Mouse (Mus musculus) heart, postnatal 0 days (tissue): ENCODE measurements around the gene Tlr11. TPM values are rescaled to one million over a fixed set of nuclear protein-coding genes. Genes with fewer than 3 reads are reported as not detected.

Experiments
- ATAC-seq: fragments of 200-750 bp; cut with Nextera tagmentation; 2 replicates; pipeline ENCODE4 v1.8.0; 2017; ENCODE audit warnings: low read depth, moderate number of reproducible peaks, moderate library complexity; ENCODE audit not compliant: insufficient read depth
- DNase-seq: peaks from one replicate; pipeline ENCODE4 v3.0.0-alpha.2; 2016; ENCODE audit warnings: low spot score
- H3K27ac ChIP-seq: fragments of 300-500 bp; sonication (generic); 2 replicates; pipeline ENCODE4 v1.5.1; 2014; ENCODE audit warnings: low read depth, mild to moderate bottlenecking
- H3K27me3 ChIP-seq: fragments of 300-500 bp; sonication (generic); 2 replicates; pipeline ENCODE4 v1.6.1; 2014; ENCODE audit warnings: low read length, mixed read lengths; ENCODE audit not compliant: control insufficient read depth, insufficient read depth
- H3K36me3 ChIP-seq: fragments of 300-500 bp; sonication (generic); replicated peaks from 2 replicates; pipeline ENCODE4 v1.6.1; 2014; ENCODE audit warnings: low read length, mixed read lengths; ENCODE audit not compliant: control insufficient read depth, insufficient read depth
- H3K4me1 ChIP-seq: fragments of 300-500 bp; sonication (generic); 2 replicates; pipeline ENCODE4 v1.6.1; 2014; ENCODE audit warnings: antibody characterized with exemption; ENCODE audit not compliant: control insufficient read depth, insufficient read depth
- H3K4me2 ChIP-seq: fragments of 300-500 bp; sonication (generic); 2 replicates; pipeline ENCODE4 v1.6.1; 2014; ENCODE audit warnings: low read depth, mild to moderate bottlenecking, low read length, moderate library complexity
- H3K4me3 ChIP-seq: fragments of 300-500 bp; sonication (generic); 2 replicates; pipeline ENCODE4 v1.5.1; 2014; ENCODE audit warnings: low read depth, low read length
- H3K9ac ChIP-seq: fragments of 300-500 bp; sonication (generic); replicated peaks from 2 replicates; pipeline ENCODE4 v1.6.1; 2014; ENCODE audit warnings: low read depth, low read length, mixed read lengths
- H3K9me3 ChIP-seq: fragments of 300-500 bp; sonication (generic); replicated peaks from 2 replicates; pipeline ENCODE4 v1.6.1; 2016; ENCODE audit warnings: low read length; ENCODE audit not compliant: control insufficient read depth
- CTCF ChIP-seq: IDR thresholded peaks from 2 replicates; pipeline ENCODE4 v1.5.1; 2016; ENCODE audit warnings: antibody characterized with exemption, control low read depth, low read depth
- EP300 ChIP-seq: IDR thresholded peaks from 2 replicates; pipeline ENCODE4 v1.6.1; 2016; ENCODE audit warnings: antibody characterized with exemption, low read depth
- WGBS: fragments of 180-500 bp; shearing (Covaris S2); extraction: QIAGEN DNeasy Blood & Tissue Kit; methylation state at CpG from one replicate; pipeline ENCODE4 v1.1.7; 2014; 5-methylcytosine and 5-hydroxymethylcytosine counted together
- polyA plus RNA-seq: library from polyadenylated mRNA; unstranded; fragments of >200 nt; fragmentation: Nextera tagmentation; extraction: Ambion mirVana; gene quantifications from 2 replicates; pipeline ENCODE4 v1.2.1, GENCODE M21; 2015
- total RNA-seq: library from RNA; depleted of rRNA; stranded (reverse); fragments of >200 nt; gene quantifications from 2 replicates; pipeline ENCODE4 v1.2.3, GENCODE M21; 2014; ENCODE audit warnings: low replicate concordance; rRNA removed

The Tlr11 gene
- total RNA-seq: not detected in 2 replicates
- polyA plus RNA-seq: not detected in 2 replicates

- Histone ChIP-seq H3K27ac (no peak within 1 kb of the TSS), H3K36me3 (no peaks in the 10 kb centered on the region), H3K4me1 (no peaks in the 10 kb centered on the region), H3K4me2 (no peak within 1 kb of the TSS), H3K27me3 (no peaks in the 10 kb centered on the region), H3K9ac (no peak within 1 kb of the TSS), H3K4me3 (no peak within 1 kb of the TSS), H3K9me3 (no peaks in the 10 kb centered on the region)
- no peak for ATAC-seq
- no peak for DNase-seq
- TF ChIP-seq CTCF: no peak
- no peak for TF ChIP-seq EP300
- 64% methylated on average over 2 of the region's 2 CpGs for WGBS
Observed at GRCm38 (mm10) chr14:50357593-50357992, at the start of gene Tlr11. Tlr11 (plus strand) TSS chr14:50357914.

GRCm38 (mm10) chr14:50326661-50327060 lies 31.1 kb upstream of the Tlr11 start, which contains the start of gene Olfr734:
Olfr734 (minus strand) TSS chr14:50326761.
- Histone ChIP-seq H3K36me3 (no peaks in the 10 kb centered on the region), H3K4me3 (no peak within 1 kb of the TSS), H3K27ac (no peak within 1 kb of the TSS), H3K4me2 (no peak within 1 kb of the TSS), H3K4me1 (no peaks in the 10 kb centered on the region), H3K27me3 (no peaks in the 10 kb centered on the region), H3K9ac (no peak within 1 kb of the TSS), H3K9me3 (no peaks in the 10 kb centered on the region)
- TF ChIP-seq EP300 (no peak), CTCF (no peak)
- 44% methylated on average over 1 of the region's 1 CpGs for WGBS
- no peak for ATAC-seq
- DNase-seq: no peak

GRCm38 (mm10) chr14:50348796-50349195 lies 8.9 kb upstream of the Tlr11 start, which contains the start of gene Olfr735:
Olfr735 (minus strand) TSS chr14:50348872.
- no peaks in the 10 kb centered on the region for H3K36me3 ChIP-seq
- no peak within 1 kb of the TSS for H3K27ac ChIP-seq
- ATAC-seq (no peak), DNase-seq (no peak)
- no peaks in the 10 kb centered on the region for H3K4me1 ChIP-seq
- TF ChIP-seq CTCF: no peak
- TF ChIP-seq EP300: no peak
- H3K9ac ChIP-seq: no peak within 1 kb of the TSS
- 80% methylated on average over 2 of the region's 2 CpGs for WGBS
- no peaks in the 10 kb centered on the region for H3K9me3 ChIP-seq
- H3K4me3 ChIP-seq: no peak within 1 kb of the TSS
- H3K4me2 ChIP-seq: no peak within 1 kb of the TSS
- no peaks in the 10 kb centered on the region for H3K27me3 ChIP-seq

GRCm38 (mm10) chr14:50352438-50352837 lies 5.3 kb upstream of the Tlr11 start:
- Histone ChIP-seq H3K9me3 (no peaks in the 10 kb centered on the region), H3K27me3 (no peaks in the 10 kb centered on the region), H3K27ac (no peak overlapping the region), H3K9ac (no peak overlapping the region), H3K4me1 (no peaks in the 10 kb centered on the region), H3K4me2 (no peak overlapping the region), H3K36me3 (no peaks in the 10 kb centered on the region), H3K4me3 (no peak overlapping the region)
- 0 out of 2 replicates have a peak, but pooled peaks have one; percentile 23 for TF ChIP-seq CTCF
- no peak for TF ChIP-seq EP300
- 37% methylated on average over 3 of the region's 3 CpGs for WGBS
- DNase-seq: no peak
- ATAC-seq: no peak

GRCm38 (mm10) chr14:50356725-50357124 lies 989 bp upstream of the Tlr11 start:
- DNase-seq: no peak
- Histone ChIP-seq H3K27me3 (no peaks in the 10 kb centered on the region), H3K4me3 (no peak overlapping the region), H3K9ac (no peak overlapping the region), H3K36me3 (no peaks in the 10 kb centered on the region), H3K4me1 (no peaks in the 10 kb centered on the region), H3K4me2 (no peak overlapping the region), H3K27ac (no peak overlapping the region), H3K9me3 (no peaks in the 10 kb centered on the region)
- 58% methylated on average over 2 of the region's 2 CpGs for WGBS
- TF ChIP-seq EP300: no peak
- no peak for TF ChIP-seq CTCF
- ATAC-seq: no peak

- no peaks in the 10 kb centered on the region for H3K4me1 ChIP-seq
- no peak overlapping the region for H3K27ac ChIP-seq
- H3K4me3 ChIP-seq: no peak overlapping the region
- H3K36me3 ChIP-seq: no peaks in the 10 kb centered on the region
- no peak for DNase-seq
- TF ChIP-seq EP300: no peak
- TF ChIP-seq CTCF: no peak
- H3K9me3 ChIP-seq: no peaks in the 10 kb centered on the region
- no peak for ATAC-seq
- WGBS: 65% methylated on average over 3 of the region's 3 CpGs
- H3K27me3 ChIP-seq: no peaks in the 10 kb centered on the region
- H3K4me2 ChIP-seq: no peak overlapping the region
- H3K9ac ChIP-seq: no peak overlapping the region
Observed at GRCm38 (mm10) chr14:50360480-50360879, 2.8 kb downstream of the Tlr11 start.
